Mouse (Mus musculus): ENCODE data around the gene Draxin. TPM values are rescaled to one million over a fixed set of nuclear protein-coding genes. Genes with fewer than 3 reads are reported as not detected.

Draxin gene
- not detected in 2 replicates for total RNA-seq (2023)

GRCm38 (mm10) chr4:148130561-148131413 is at the start of gene Draxin:
Gene Draxin (minus strand): TSS chr4:148130698.

GRCm38 (mm10) chr4:148160436-148161390 is 30.2 kb upstream of the Draxin start, which contains the start of the genes Fbxo44 and Fbxo2:
Gene Fbxo44 (minus strand): TSS chr4:148160482.
Gene Fbxo2 (plus strand): TSS chr4:148160621.

DNA sequence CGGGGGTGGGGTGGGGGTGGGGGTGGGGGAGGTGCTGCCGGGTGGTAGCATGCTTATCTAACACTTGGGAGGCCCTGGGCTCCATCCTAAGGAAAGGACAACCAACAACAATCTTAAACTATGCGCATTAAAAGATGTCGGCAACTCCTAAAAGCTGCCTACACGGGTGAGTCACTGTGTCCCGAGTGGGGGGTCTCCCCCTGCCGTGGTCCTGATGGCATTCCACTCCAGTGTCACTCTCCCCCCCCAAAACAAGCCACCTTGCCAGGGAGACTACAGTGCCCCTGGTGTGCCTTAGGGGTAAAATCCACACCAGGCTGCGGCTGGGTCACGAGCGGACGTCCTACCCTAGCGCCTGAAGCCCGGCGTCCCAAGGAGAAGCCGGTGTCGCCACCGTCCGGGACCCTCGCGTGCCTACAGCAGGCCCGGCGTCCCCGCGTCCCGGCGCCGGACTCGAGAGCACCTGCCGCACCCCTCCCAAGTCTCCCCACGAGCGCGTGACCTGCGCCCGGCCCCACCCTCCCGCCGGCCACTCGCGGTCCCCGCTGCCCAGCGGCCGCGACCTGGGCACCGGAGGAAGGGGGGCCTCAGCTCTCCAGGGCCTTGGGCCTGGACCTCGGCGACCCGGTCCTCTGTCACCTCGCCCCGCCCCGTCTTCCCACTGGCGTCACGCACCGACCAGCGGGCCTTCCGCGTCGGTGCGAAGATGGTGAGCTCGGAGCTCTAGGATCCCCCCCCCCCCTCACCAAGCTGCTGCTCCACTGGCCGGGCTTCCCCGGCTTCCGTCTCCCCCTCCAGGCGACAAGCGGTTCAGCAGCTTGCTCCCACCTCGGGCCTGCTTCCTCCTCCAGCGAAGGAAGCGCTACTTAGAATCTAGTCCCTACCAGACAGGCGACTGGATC is 21.0 kb upstream of the Draxin start, which contains the start of gene Fbxo6:
Fbxo6 (minus strand) TSS at position 874 of the 902 bp plus-strand sequence.

GRCm38 (mm10) chr4:148130133-148130532 is 365 bp downstream of the Draxin start, which contains the start of gene Mad2l2:
Gene Mad2l2 (plus strand): TSS chr4:148130384.

DNA sequence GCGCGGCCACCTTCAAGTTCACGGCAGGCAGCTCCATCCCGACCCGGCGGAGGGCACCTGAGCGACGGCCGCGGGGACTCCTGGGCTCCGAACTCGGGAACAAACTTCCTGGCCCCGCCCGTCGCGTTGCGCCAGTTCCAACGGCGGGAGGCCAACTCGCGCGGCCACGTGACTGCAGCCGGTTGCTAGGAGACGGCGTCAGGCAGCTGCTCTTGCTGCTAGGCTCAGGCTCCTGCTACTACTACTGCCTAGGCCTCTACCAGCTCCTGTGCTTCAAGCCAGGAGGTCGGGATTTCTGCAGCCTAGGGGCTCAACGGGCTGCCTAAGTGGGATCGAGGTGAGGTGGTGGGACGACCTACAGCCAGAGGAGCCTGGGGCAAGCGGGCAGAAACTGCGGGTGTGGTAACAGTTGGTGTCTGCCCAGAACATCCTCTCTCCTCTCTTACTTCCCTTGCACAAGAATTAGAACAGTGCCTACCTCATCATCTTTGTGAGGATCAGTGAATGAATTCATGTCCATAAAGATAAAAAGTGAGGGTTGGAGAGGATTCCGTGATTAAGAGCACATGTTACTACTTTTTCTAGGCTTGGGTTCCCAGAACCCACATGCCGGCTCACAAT is 42.5 kb downstream of the Draxin start, which contains the start of gene Agtrap:
Agtrap (minus strand) TSS at position 125 of the 621 bp plus-strand sequence.

Other genes starting within 250 kb of the Draxin start
- gene Mfn2, start 226.0 kb downstream of the Draxin start, total RNA-seq (2023): 67.5 and 70.7 TPM in 2 replicates
- gene Plod1, start 193.9 kb downstream of the Draxin start, total RNA-seq (2023): 19.2 and 20.5 TPM in 2 replicates
- gene 2510039O18Rik, start 189.8 kb downstream of the Draxin start, total RNA-seq (2023): 54.9 and 75.9 TPM in 2 replicates
- not detected in 2 replicates for gene Nppb, start 144.9 kb downstream of the Draxin start, total RNA-seq (2023)
- not detected in 2 replicates for gene Nppa, start 130.0 kb downstream of the Draxin start, total RNA-seq (2023)
- 13.2 and 21.3 TPM in 2 replicates for gene Clcn6, start 91.9 kb downstream of the Draxin start, total RNA-seq (2023)
- gene Mthfr, start 91.6 kb downstream of the Draxin start, total RNA-seq (2023): 10.2 and 10.7 TPM in 2 replicates
- 72.4 and 83.5 TPM in 2 replicates for gene Agtrap, start 42.7 kb downstream of the Draxin start, total RNA-seq (2023)
- gene Mad2l2, start 314 bp downstream of the Draxin start, total RNA-seq (2023): 5.2 and 10.6 TPM in 2 replicates
- gene Fbxo6, start 21.4 kb upstream of the Draxin start, total RNA-seq (2023): 13.5 and 15.8 TPM in 2 replicates
- not detected in 2 replicates for gene Fbxo44, start 29.8 kb upstream of the Draxin start, total RNA-seq (2023)
- not detected in 2 replicates for gene Fbxo2, start 29.9 kb upstream of the Draxin start, total RNA-seq (2023)
- gene Disp3, start 157.3 kb upstream of the Draxin start, total RNA-seq (2023): not detected in 2 replicates